Mouse (Mus musculus) spleen, postnatal 14 days (tissue): ENCODE data around the gene Pim3.

Source experiments
- DNase-seq, 2 experiments: peaks; one replicate each; pipeline ENCODE4 v3.0.0; 2021 to 2022; ENCODE audit warnings: low spot score in 2 of 2

The Pim3 gene

GRCm38 (mm10) chr15:88881253-88882044 lies 19.5 kb downstream of the Pim3 start:
- no peak for DNase-seq

- DNase-seq: no peak
Measured at GRCm38 (mm10) chr15:88882851-88883250, 20.9 kb downstream of the Pim3 start.

GRCm38 (mm10) chr15:88883342-88883741 lies 21.4 kb downstream of the Pim3 start:
- DNase-seq: no peak

DNA sequence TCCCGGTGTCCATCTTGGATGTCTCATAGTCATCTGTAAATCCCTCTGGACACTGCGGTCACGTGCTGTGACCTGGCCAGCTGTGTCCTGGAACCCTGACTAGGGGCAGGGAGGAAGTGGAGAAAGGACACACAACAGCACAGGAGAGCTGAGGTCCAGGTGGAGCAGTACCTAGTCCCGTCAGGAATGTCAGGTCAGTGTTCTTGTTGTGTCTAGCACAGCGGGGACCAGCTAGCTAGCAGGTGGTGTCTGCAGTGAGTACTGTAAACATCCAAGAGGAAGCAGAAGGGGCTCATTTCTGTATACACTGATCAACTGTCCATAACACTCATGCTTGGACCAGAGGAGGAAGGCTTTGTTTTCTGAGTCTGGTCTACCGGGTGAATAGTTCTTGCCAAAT lies 23.4 kb downstream of the Pim3 start:
- no peak for DNase-seq

DNA sequence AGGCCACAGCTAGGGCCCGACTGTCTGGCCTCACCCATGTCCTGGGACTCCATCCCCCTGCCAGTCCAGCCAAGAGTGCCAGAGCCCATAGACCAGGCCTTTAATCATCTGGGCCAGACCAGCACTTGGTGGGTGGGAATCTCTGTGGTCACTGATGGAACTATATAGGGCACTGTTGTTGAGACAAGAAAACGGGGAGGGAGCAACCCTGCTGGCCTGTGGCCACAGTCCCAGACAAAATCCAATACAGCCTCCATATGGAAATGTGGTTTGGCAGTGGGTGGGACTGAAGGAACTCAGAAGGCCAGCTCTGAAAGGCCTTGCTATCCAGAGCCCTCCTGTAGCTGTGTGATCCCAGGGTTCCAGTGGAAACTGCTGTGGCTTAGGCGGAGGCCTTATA lies 27.0 kb downstream of the Pim3 start:
- DNase-seq: no peak

DNA sequence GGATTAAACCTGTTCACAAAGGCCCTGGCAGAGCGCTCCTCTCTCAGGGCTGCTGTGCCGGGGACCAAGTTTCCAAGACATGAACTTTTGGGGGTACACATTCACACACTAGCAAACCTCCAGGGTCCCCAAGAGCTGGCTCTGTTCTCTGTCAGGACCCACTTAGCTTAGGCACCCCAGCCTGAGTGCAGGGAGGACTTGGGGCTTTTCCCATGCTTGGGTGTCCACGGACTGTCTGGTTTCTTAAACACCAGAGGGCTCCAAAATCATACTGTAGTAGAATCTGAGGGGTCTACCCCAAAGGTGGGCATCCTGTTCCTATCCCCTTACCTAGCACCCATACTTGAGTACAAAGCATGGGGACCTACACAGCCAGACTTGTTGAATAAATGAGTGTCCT lies 28.0 kb downstream of the Pim3 start:
- no peak for DNase-seq

- peak; percentile 25 to 27 for DNase-seq
Measured at GRCm38 (mm10) chr15:88890751-88891675, 29.0 kb downstream of the Pim3 start.

DNA sequence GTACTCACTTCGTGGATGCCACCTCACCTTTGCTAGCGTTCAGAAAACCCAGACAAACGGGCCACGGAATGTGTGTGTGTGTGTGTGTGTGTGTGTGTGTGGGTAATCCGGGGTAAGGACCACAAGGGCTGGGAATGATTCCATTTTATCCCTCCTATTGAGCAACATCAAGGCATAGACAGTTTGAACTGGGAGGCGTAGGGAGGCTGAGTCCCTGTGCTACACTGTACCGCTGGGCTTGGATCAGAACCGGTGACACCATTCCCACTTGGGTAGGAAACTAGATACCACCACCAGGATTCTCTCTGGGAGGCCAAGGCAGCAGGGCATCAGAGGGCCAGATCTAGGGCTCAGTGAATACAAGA lies 29.7 kb downstream of the Pim3 start:
- DNase-seq: no peak

GRCm38 (mm10) chr15:88892252-88892651 lies 30.3 kb downstream of the Pim3 start:
- DNase-seq: no peak

- DNase-seq: no peak
Measured at GRCm38 (mm10) chr15:88892876-88893275, 30.9 kb downstream of the Pim3 start.

- DNase-seq: no peak
Measured at GRCm38 (mm10) chr15:88895119-88895518, 33.1 kb downstream of the Pim3 start.

DNA sequence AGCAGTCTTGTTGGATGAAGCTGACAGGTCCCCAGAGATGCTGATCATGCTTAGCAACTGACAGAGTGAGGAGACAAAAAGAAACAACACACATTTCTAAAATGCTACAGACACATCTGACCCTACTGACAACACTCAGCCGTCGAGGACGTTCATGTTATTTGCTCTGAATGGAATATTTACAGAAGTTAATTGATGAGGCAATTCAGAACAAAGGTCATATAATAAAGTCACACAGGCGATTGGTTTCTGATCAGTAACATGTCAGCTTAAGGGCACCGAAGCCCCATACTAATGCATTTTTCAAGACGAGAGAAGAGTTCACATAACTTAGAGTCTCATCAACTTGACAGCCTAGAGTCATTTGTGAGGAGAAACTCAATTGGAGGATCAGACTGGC lies 33.9 kb downstream of the Pim3 start:
- DNase-seq: no peak

DNA sequence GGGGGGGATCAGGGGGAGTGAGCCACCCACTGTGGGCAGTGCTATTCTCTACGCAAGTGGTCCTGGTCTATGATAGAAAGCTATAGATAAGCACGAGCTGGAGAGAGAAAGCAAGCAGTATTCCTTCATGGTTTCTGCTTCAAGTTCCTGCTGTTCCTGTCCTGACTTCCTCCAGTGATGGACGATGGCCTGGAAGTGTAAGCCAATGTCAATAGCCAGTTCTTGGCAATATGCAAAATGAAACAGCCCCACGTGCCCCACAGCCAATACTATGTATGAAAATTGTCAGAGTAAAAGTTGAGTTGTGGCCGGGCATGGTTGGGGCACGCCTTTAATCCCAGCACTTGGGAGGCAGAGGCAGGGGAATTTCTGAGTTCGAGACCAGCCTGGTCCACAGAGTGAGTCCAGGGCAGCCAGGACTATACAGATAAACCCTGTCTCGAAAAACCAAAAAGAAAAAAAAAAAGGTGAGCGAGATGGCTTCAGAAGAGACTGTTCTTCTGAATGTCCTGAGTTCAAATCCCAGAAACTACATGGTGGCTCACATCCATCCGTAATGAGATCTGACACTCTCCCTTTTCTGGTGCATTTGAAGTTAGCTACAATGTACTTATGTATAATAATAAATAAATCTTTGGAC lies 34.5 kb downstream of the Pim3 start:
- no peak for DNase-seq

GRCm38 (mm10) chr15:88902200-88902875 lies 40.4 kb downstream of the Pim3 start:
- DNase-seq: no peak

- no peak for DNase-seq
Measured at GRCm38 (mm10) chr15:88903086-88903485, 41.1 kb downstream of the Pim3 start.

GRCm38 (mm10) chr15:88904056-88904811 lies 42.2 kb downstream of the Pim3 start:
- DNase-seq: no peak

DNA sequence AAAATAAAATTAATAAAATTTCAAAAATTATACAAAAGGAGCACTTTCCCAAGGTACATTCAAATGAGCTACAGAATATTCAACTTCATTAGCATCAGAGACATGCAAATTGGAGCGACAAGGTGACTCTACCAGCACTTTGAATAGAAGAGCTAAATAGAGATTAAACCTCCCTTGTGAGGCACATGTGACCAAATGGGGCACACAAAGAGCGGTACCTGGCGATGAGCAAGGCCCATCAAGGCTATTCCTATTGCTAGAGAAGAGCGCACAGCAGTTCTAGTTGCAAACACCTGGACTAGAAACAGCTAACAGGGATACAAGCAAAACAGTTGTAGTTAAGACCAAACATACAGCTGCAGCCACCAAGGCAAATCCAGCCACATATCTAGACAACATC lies 44.4 kb downstream of the Pim3 start:
- no peak for DNase-seq

GRCm38 (mm10) chr15:88915046-88915445 lies 53.1 kb downstream of the Pim3 start:
- no peak for DNase-seq
